Mouse (Mus musculus) MEL-GATA-1-ER (cell line): ENCODE results near the gene Vcp.

Experiments
- DNase-seq: peaks from one replicate; pipeline ENCODE4 v3.0.0-alpha.2; 2012; ENCODE audit warnings: low read depth; ENCODE audit errors: extremely low read depth

Vcp gene

GRCm38 (mm10) chr4:43000141-43000986 is at the start of gene Vcp:
Vcp (minus strand) TSS chr4:43000507.
- DNase-seq = peak; percentile 99

GRCm38 (mm10) chr4:43047231-43047630 is 46.9 kb upstream of the Vcp start:
- DNase-seq = peak; percentile 83

- no peak for DNase-seq
These were observed 46.3 kb upstream of the Vcp start for GRCm38 (mm10) chr4:43046607-43047006.

- DNase-seq = peak; percentile 88
These were observed 45.5 kb upstream of the Vcp start, which contains the start of gene Fam214b for GRCm38 (mm10) chr4:43045659-43046302. Fam214b (minus strand) TSS chr4:43046220.

- no peak for DNase-seq
These were observed 45.0 kb upstream of the Vcp start for GRCm38 (mm10) chr4:43045285-43045658.

- DNase-seq = peak; percentile 75
These were observed 44.4 kb upstream of the Vcp start for GRCm38 (mm10) chr4:43044673-43045072.

- DNase-seq = peak; percentile 78
These were observed 43.5 kb upstream of the Vcp start for GRCm38 (mm10) chr4:43043644-43044357.

- DNase-seq = no peak
These were observed 40.7 kb upstream of the Vcp start for GRCm38 (mm10) chr4:43040881-43041547.

GRCm38 (mm10) chr4:43040114-43040572 is 39.8 kb upstream of the Vcp start:
- peak; percentile 97 for DNase-seq

GRCm38 (mm10) chr4:43039609-43040008 is 39.3 kb upstream of the Vcp start:
- no peak for DNase-seq

GRCm38 (mm10) chr4:43038567-43039495 is 38.5 kb upstream of the Vcp start:
- DNase-seq = no peak

GRCm38 (mm10) chr4:43037860-43038566 is 37.7 kb upstream of the Vcp start:
- DNase-seq = peak; percentile 86

- no peak for DNase-seq
These were observed 36.0 kb upstream of the Vcp start for GRCm38 (mm10) chr4:43036356-43036755.

- no peak for DNase-seq
These were observed 35.5 kb upstream of the Vcp start for GRCm38 (mm10) chr4:43035851-43036250.

GRCm38 (mm10) chr4:43033481-43033880 is 33.2 kb upstream of the Vcp start:
- DNase-seq = no peak

GRCm38 (mm10) chr4:43032501-43032900 is 32.2 kb upstream of the Vcp start:
- no peak for DNase-seq

- peak; percentile 89 for DNase-seq
These were observed 31.1 kb upstream of the Vcp start, which contains the start of gene Stoml2 for GRCm38 (mm10) chr4:43031237-43031995. Stoml2 (minus strand) TSS chr4:43031710.

- DNase-seq = no peak
These were observed 30.5 kb upstream of the Vcp start for GRCm38 (mm10) chr4:43030780-43031230.

GRCm38 (mm10) chr4:43030352-43030751 is 30.0 kb upstream of the Vcp start:
- DNase-seq = no peak
